Mouse (Mus musculus) embryonic facial prominence, embryonic 13.5 days (tissue): ENCODE measurements around the gene Frat1. TPM values are rescaled to one million over a fixed set of nuclear protein-coding genes. Genes with fewer than 3 reads are reported as not detected.
A peak's percentile ranks its signal among the peaks of the same experiment; 100 is the strongest.

ENCODE experiments used
- ATAC-seq: fragments of 200-750 bp; cut with Nextera tagmentation; 2 replicates; pipeline ENCODE4 v1.8.0; 2017; ENCODE audit warnings: low read depth; ENCODE audit not compliant: insufficient number of reproducible peaks, insufficient read depth, low FRiP score, low TSS enrichment
- H3K27ac ChIP-seq: fragments of 300-500 bp; sonication (generic); 2 replicates; pipeline ENCODE4 v1.5.1; 2015; ENCODE audit warnings: moderate library complexity, mild to moderate bottlenecking, inconsistent platforms
- H3K27me3 ChIP-seq: fragments of 300-500 bp; sonication (generic); 2 replicates; pipeline ENCODE4 v1.6.1; 2015; ENCODE audit warnings: mild to moderate bottlenecking, inconsistent platforms
- H3K36me3 ChIP-seq: fragments of 300-500 bp; sonication (generic); 2 replicates; pipeline ENCODE4 v1.6.1; 2015; ENCODE audit warnings: mild to moderate bottlenecking, inconsistent platforms
- H3K4me1 ChIP-seq: fragments of 300-500 bp; sonication (generic); 2 replicates; pipeline ENCODE4 v1.6.1; 2015; ENCODE audit warnings: inconsistent platforms
- H3K4me2 ChIP-seq: fragments of 300-500 bp; sonication (generic); 2 replicates; pipeline ENCODE4 v1.6.1; 2015; ENCODE audit warnings: moderate library complexity, mild to moderate bottlenecking, inconsistent platforms
- H3K4me3 ChIP-seq: fragments of 300-500 bp; sonication (generic); 2 replicates; pipeline ENCODE4 v1.5.1; 2015; ENCODE audit warnings: mild to moderate bottlenecking, inconsistent platforms
- H3K9ac ChIP-seq: fragments of 300-500 bp; sonication (generic); 2 replicates; pipeline ENCODE4 v1.6.1; 2015; ENCODE audit warnings: mild to moderate bottlenecking, inconsistent platforms
- H3K9me3 ChIP-seq: fragments of 300-500 bp; sonication (generic); 2 replicates; pipeline ENCODE4 v1.6.1; 2016; ENCODE audit warnings: inconsistent platforms
- WGBS: fragments of 180-500 bp; shearing (Covaris S2); methylation state at CpG from one replicate; pipeline ENCODE4 v1.1.7; 2015; ENCODE audit warnings: mixed read lengths; 5-methylcytosine and 5-hydroxymethylcytosine counted together
- polyA plus RNA-seq: library from polyadenylated mRNA; unstranded; fragments of >200 nt; fragmentation: Nextera tagmentation; extraction: Ambion mirVana; gene quantifications from 2 replicates; pipeline ENCODE4 v1.2.1, GENCODE M21; 2015

Gene Frat1
- polyA plus RNA-seq, 1 experiment from 2014 or later: 6.9 TPM

GRCm38 (mm10) chr19:41800986-41801741 is 28.6 kb upstream of the Frat1 start:
- H3K27ac ChIP-seq: peak overlapping the region; percentile 66; the same call in 1 of the 2 replicates
- ATAC-seq: no peak

GRCm38 (mm10) chr19:41801742-41802369 is 27.9 kb upstream of the Frat1 start, which contains the start of gene Arhgap19:
Gene Arhgap19 (minus strand): TSS chr19:41802047.
- Histone ChIP-seq H3K9me3 (peaks cover 5% of the 10 kb centered on the region; the same call in 1 of the 2 replicates), H3K4me2 (peak within 1 kb of the TSS; percentile 79), H3K4me3 (peak within 1 kb of the TSS; percentile 93), H3K4me1 (peaks cover 25% of the 10 kb centered on the region), H3K27me3 (no peaks in the 10 kb centered on the region; the same call in 1 of the 2 replicates), H3K9ac (peak within 1 kb of the TSS; percentile 90), H3K27ac (peak within 1 kb of the TSS; percentile 66), H3K36me3 (no peaks in the 10 kb centered on the region)
- ATAC-seq: peak; percentile 99
- WGBS: under 1% methylated on average over 48 of the region's 48 CpGs

More at GRCm38 (mm10) chr19:41800986-41801741, 28.6 kb upstream of the Frat1 start:
- peak overlapping the region; percentile 79 for H3K4me2 ChIP-seq
- 4% methylated on average over 26 of the region's 26 CpGs for WGBS
- no peaks in the 10 kb centered on the region for H3K36me3 ChIP-seq
- peak overlapping the region; percentile 93 for H3K4me3 ChIP-seq
- H3K27me3 ChIP-seq: no peaks in the 10 kb centered on the region; the same call in 1 of the 2 replicates
- H3K9me3 ChIP-seq: peaks cover 5% of the 10 kb centered on the region; the same call in 1 of the 2 replicates
- H3K4me1 ChIP-seq: peaks cover 32% of the 10 kb centered on the region
- peak overlapping the region; percentile 90 for H3K9ac ChIP-seq

- 36% methylated on average over 7 of the region's 7 CpGs for WGBS
- Histone ChIP-seq H3K9ac (no peak overlapping the region), H3K4me2 (no peak overlapping the region), H3K4me1 (peaks cover 17% of the 10 kb centered on the region), H3K27ac (no peak overlapping the region), H3K9me3 (peaks cover 5% of the 10 kb centered on the region; the same call in 1 of the 2 replicates), H3K27me3 (no peaks in the 10 kb centered on the region), H3K36me3 (no peaks in the 10 kb centered on the region), H3K4me3 (no peak overlapping the region)
- no peak for ATAC-seq
These were observed 26.4 kb upstream of the Frat1 start for GRCm38 (mm10) chr19:41803322-41803721.

GRCm38 (mm10) chr19:41805831-41806230 is 23.9 kb upstream of the Frat1 start:
- Histone ChIP-seq H3K4me1 (peaks cover 6% of the 10 kb centered on the region), H3K4me3 (no peak overlapping the region), H3K9ac (no peak overlapping the region), H3K9me3 (peaks cover 5% of the 10 kb centered on the region; the same call in 1 of the 2 replicates), H3K27ac (no peak overlapping the region), H3K36me3 (no peaks in the 10 kb centered on the region), H3K4me2 (no peak overlapping the region), H3K27me3 (no peaks in the 10 kb centered on the region)
- 89% methylated on average over 4 of the region's 4 CpGs for WGBS
- no peak for ATAC-seq

GRCm38 (mm10) chr19:41807497-41807896 is 22.3 kb upstream of the Frat1 start:
- H3K4me3 ChIP-seq: no peak overlapping the region
- WGBS: 93% methylated on average over 9 of the region's 9 CpGs
- no peak overlapping the region for H3K4me2 ChIP-seq
- no peak for ATAC-seq
- no peak overlapping the region for H3K27ac ChIP-seq
- no peaks in the 10 kb centered on the region for H3K27me3 ChIP-seq
- H3K9me3 ChIP-seq: peaks cover 5% of the 10 kb centered on the region; the same call in 1 of the 2 replicates
- H3K4me1 ChIP-seq: no peaks in the 10 kb centered on the region; the same call in 1 of the 2 replicates
- H3K36me3 ChIP-seq: no peaks in the 10 kb centered on the region
- H3K9ac ChIP-seq: no peak overlapping the region

- 83% methylated on average over 8 of the region's 8 CpGs for WGBS
- Histone ChIP-seq H3K4me2 (no peak overlapping the region), H3K9ac (no peak overlapping the region), H3K4me1 (no peaks in the 10 kb centered on the region; the same call in 1 of the 2 replicates), H3K36me3 (no peaks in the 10 kb centered on the region), H3K27me3 (no peaks in the 10 kb centered on the region), H3K27ac (no peak overlapping the region), H3K4me3 (no peak overlapping the region), H3K9me3 (peaks cover 5% of the 10 kb centered on the region; the same call in 1 of the 2 replicates)
- no peak for ATAC-seq
These were observed 21.6 kb upstream of the Frat1 start for GRCm38 (mm10) chr19:41808104-41808634.

GRCm38 (mm10) chr19:41810074-41810473 is 19.7 kb upstream of the Frat1 start:
- ATAC-seq: no peak
- Histone ChIP-seq H3K9ac (no peak overlapping the region), H3K27me3 (no peaks in the 10 kb centered on the region), H3K36me3 (no peaks in the 10 kb centered on the region), H3K4me3 (no peak overlapping the region), H3K4me1 (no peaks in the 10 kb centered on the region), H3K4me2 (no peak overlapping the region), H3K27ac (no peak overlapping the region), H3K9me3 (peaks cover 5% of the 10 kb centered on the region; the same call in 1 of the 2 replicates)
- 91% methylated on average over 5 of the region's 5 CpGs for WGBS

GRCm38 (mm10) chr19:41812525-41812924 is 17.2 kb upstream of the Frat1 start:
- 93% methylated on average over 10 of the region's 10 CpGs for WGBS
- H3K27me3 ChIP-seq: no peaks in the 10 kb centered on the region
- no peak overlapping the region for H3K4me2 ChIP-seq
- H3K4me3 ChIP-seq: no peak overlapping the region
- no peaks in the 10 kb centered on the region for H3K9me3 ChIP-seq
- H3K36me3 ChIP-seq: no peaks in the 10 kb centered on the region
- no peak overlapping the region for H3K9ac ChIP-seq
- H3K27ac ChIP-seq: no peak overlapping the region
- ATAC-seq: no peak
- peaks cover 14% of the 10 kb centered on the region for H3K4me1 ChIP-seq

GRCm38 (mm10) chr19:41813374-41813773 is 16.4 kb upstream of the Frat1 start:
- Histone ChIP-seq H3K9ac (no peak overlapping the region), H3K9me3 (no peaks in the 10 kb centered on the region), H3K27ac (no peak overlapping the region), H3K4me2 (no peak overlapping the region), H3K4me1 (peaks cover 16% of the 10 kb centered on the region), H3K4me3 (no peak overlapping the region), H3K36me3 (no peaks in the 10 kb centered on the region), H3K27me3 (no peaks in the 10 kb centered on the region)
- WGBS: 88% methylated on average over 4 of the region's 4 CpGs
- ATAC-seq: no peak

GRCm38 (mm10) chr19:41816410-41816809 is 13.4 kb upstream of the Frat1 start:
- Histone ChIP-seq H3K4me3 (no peak overlapping the region), H3K36me3 (no peaks in the 10 kb centered on the region), H3K9ac (no peak overlapping the region), H3K4me1 (peaks cover 16% of the 10 kb centered on the region), H3K27me3 (no peaks in the 10 kb centered on the region), H3K4me2 (peak overlapping the region; percentile 32; the same call in 1 of the 2 replicates), H3K27ac (peak overlapping the region; percentile 71), H3K9me3 (no peaks in the 10 kb centered on the region)
- ATAC-seq: no peak
- WGBS: 42% methylated on average over 5 of the region's 5 CpGs

GRCm38 (mm10) chr19:41816915-41817314 is 12.9 kb upstream of the Frat1 start:
- Histone ChIP-seq H3K4me3 (no peak overlapping the region), H3K9me3 (no peaks in the 10 kb centered on the region), H3K27me3 (no peaks in the 10 kb centered on the region), H3K36me3 (no peaks in the 10 kb centered on the region), H3K27ac (peak overlapping the region; percentile 71), H3K4me1 (peaks cover 16% of the 10 kb centered on the region), H3K9ac (no peak overlapping the region), H3K4me2 (peak overlapping the region; percentile 32)
- 28% methylated on average over 5 of the region's 5 CpGs for WGBS
- peak; percentile 81; the same call in 1 of the 2 replicates for ATAC-seq
